Mouse (Mus musculus): ENCODE results near the gene Atxn1. TPM values are rescaled to one million over a fixed set of nuclear protein-coding genes. Genes with fewer than 3 reads are reported as not detected.

Atxn1 gene
- total and polyA plus RNA-seq, 3 experiments, result 8.0 to 13.1 (median 9.7) TPM

DNA sequence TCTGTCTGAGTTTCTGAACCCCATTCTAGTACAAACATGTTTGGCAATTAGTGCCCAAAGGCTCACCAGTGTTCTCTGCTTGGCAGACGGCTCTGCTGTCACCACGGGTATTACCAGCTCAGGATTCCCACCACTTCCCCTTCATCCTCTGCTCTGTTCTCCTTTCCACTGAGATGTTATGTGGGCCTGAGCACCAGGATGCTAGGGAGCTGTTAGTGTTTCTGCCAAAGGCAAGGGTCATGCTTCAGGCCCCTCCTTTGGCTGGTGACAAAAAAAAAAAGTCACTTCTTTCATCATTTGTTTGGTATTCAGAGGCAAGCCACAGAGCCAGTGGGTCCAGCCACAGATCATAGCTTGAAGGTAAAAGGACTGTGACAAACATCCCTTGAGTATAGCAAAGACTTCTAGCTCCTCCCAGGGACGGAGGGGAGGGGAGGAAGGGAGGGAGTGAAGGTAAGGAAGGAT, 81.8 kb downstream of the Atxn1 start:
- peak; percentile 86 for DNase-seq (ENCODE audit: extremely low read depth)
- Histone ChIP-seq H3K9ac (ENCODE audit: insufficient read depth, low read depth) (peak overlapping the region; percentile 83), H3K4me2 (ENCODE audit: insufficient read depth, low read depth, poor library complexity, severe bottlenecking) (peak overlapping the region; percentile 96), H3K9me3 (replicated peaks; ENCODE audit: low read length) (no peaks in the 10 kb centered on the region), H3K36me3 (replicated peaks in 1 of 2; ENCODE audit: control insufficient read depth in 1 of 2, insufficient read depth in 1 of 2, low read length in 1 of 2) (peaks cover 3 to 26% of the 10 kb centered on the region in 2 experiments), H3K27me3 (replicated peaks) (no peaks in the 10 kb centered on the region), H3K27ac (ENCODE audit: insufficient read depth, low read depth) (peak overlapping the region; percentile 94), H3K4me3 (replicated peaks in 1 of 3; ENCODE audit: low read depth in 2 of 3, low read length in 2 of 3, poor library complexity in 1 of 3) (peak overlapping the region; percentile 34 to 48 (median 43)), H3K79me2 (replicated peaks; ENCODE audit: control insufficient read depth, extremely low read depth, insufficient read depth, poor library complexity, severe bottlenecking) (peaks cover 45% of the 10 kb centered on the region), H3K4me1 (ENCODE audit: control insufficient read depth in 1 of 2, insufficient read depth in 2 of 2) (peaks cover 19 to 76% of the 10 kb centered on the region in 2 experiments)
- in situ Hi-C loops (cut with MboI; ENCODE audit: low pct_ligation_motif_present, low pct_unique_long_range_greater_than_20kb, low sequenced_read_pairs) (no loop called here), dilution Hi-C loops (cut with MboI; ENCODE audit: extremely low pct_ligation_motif_present, extremely low pct_unique_long_range_greater_than_20kb, low sequenced_read_pairs) (no loop called here)
- TF ChIP-seq POLR2AphosphoS2 (IDR thresholded peaks at IDR 0.05; ENCODE audit: low read depth, low read length) (0 out of 2 replicates have a peak, but pooled peaks have one; percentile 51), HCFC1 (IDR thresholded peaks at IDR 0.05; ENCODE audit: low read depth, low read length) (no peak), CTCF (conservative IDR thresholded peaks at IDR 0.05 in 1 of 2, IDR thresholded peaks at IDR 0.05 in 1 of 2; ENCODE audit: low read depth in 2 of 2, low read length in 2 of 2) (no peak), JUND (conservative IDR thresholded peaks at IDR 0.05; ENCODE audit: low read depth, low read length) (0 out of 2 replicates have a peak, but pooled peaks have one; percentile 44), SMC3 (IDR thresholded peaks at IDR 0.05; ENCODE audit: low read depth, low read length) (peak; percentile 29), RAD21 (IDR thresholded peaks at IDR 0.05; ENCODE audit: low read depth, low read length) (peak; percentile 16), GABPA (IDR thresholded peaks at IDR 0.05; ENCODE audit: insufficient replicate concordance, low read depth, low read length) (no peak), ZKSCAN1 (IDR thresholded peaks at IDR 0.05; ENCODE audit: borderline replicate concordance, low read depth, low read length) (no peak), MAX (IDR thresholded peaks at IDR 0.05; ENCODE audit: low read length) (peak; percentile 12; the same call in 1 of the 2 replicates), E2F4 (IDR thresholded peaks at IDR 0.05; ENCODE audit: insufficient replicate concordance, low read depth, low read length) (no peak), JUN (IDR thresholded peaks at IDR 0.05; ENCODE audit: insufficient read depth, low read depth, low read length) (no peak), UBTF (IDR thresholded peaks at IDR 0.05; ENCODE audit: low read depth, low read length) (no peak), CHD1 (IDR thresholded peaks at IDR 0.05; ENCODE audit: low read depth, low read length) (peak; percentile 56; the same call in 1 of the 2 replicates), MYC (IDR thresholded peaks at IDR 0.05; ENCODE audit: low read depth, low read length) (no peak; the same call in 1 of the 2 replicates), POLR2A (IDR thresholded peaks at IDR 0.05; ENCODE audit: low read depth, low read length) (peak; percentile 54), PAX5 (IDR thresholded peaks at IDR 0.05; ENCODE audit: low read length) (no peak), TBP (conservative IDR thresholded peaks at IDR 0.05; ENCODE audit: low read depth, low read length) (0 out of 2 replicates have a peak, but pooled peaks have one; percentile 51), KAT2A (IDR thresholded peaks at IDR 0.05; ENCODE audit: insufficient replicate concordance, low read length) (no peak), EP300 (IDR thresholded peaks at IDR 0.05; ENCODE audit: low read length) (peak; percentile 65), MAZ (IDR thresholded peaks at IDR 0.05; ENCODE audit: low read depth, low read length) (peak; percentile 97), RCOR1 (conservative IDR thresholded peaks at IDR 0.05; ENCODE audit: low read depth, low read length) (no peak; the same call in 1 of the 2 replicates), ETS1 (conservative IDR thresholded peaks at IDR 0.05; ENCODE audit: low read depth, low read length) (peak; percentile 69), USF2 (conservative IDR thresholded peaks at IDR 0.05; ENCODE audit: low read depth, low read length) (no peak), SIN3A (IDR thresholded peaks at IDR 0.05; ENCODE audit: low read length) (no peak; the same call in 1 of the 2 replicates), USF1 (IDR thresholded peaks at IDR 0.05; ENCODE audit: low read depth, low read length) (no peak), TCF12 (IDR thresholded peaks at IDR 0.05; ENCODE audit: low read depth, low read length) (peak; percentile 46; the same call in 1 of the 2 replicates), ZNF384 (IDR thresholded peaks at IDR 0.05; ENCODE audit: low read depth, low read length) (peak; percentile 93), ZC3H11A (IDR thresholded peaks at IDR 0.05; ENCODE audit: low read depth, low read length) (no peak), MEF2A (IDR thresholded peaks at IDR 0.05; ENCODE audit: borderline replicate concordance, low read depth, low read length) (peak; percentile 63; the same call in 1 of the 2 replicates), IRF4 (IDR thresholded peaks at IDR 0.05; ENCODE audit: low read depth, low read length) (no peak), NRF1 (IDR thresholded peaks at IDR 0.05; ENCODE audit: low read depth, low read length) (no peak), MXI1 (IDR thresholded peaks at IDR 0.05; ENCODE audit: low read depth, low read length) (no peak; the same call in 1 of the 2 replicates), BHLHE40 (IDR thresholded peaks at IDR 0.05; ENCODE audit: low read depth, low read length) (peak; percentile 45), ELF1 (IDR thresholded peaks at IDR 0.05; ENCODE audit: low read depth, low read length) (0 out of 2 replicates have a peak, but pooled peaks have one; percentile 5), CHD2 (IDR thresholded peaks at IDR 0.05; ENCODE audit: low read length) (no peak), NELFE (IDR thresholded peaks at IDR 0.05; ENCODE audit: low read depth, low read length) (peak; percentile 47; the same call in 1 of the 2 replicates), MAFK (IDR thresholded peaks at IDR 0.05; ENCODE audit: insufficient replicate concordance, low read length) (0 out of 2 replicates have a peak, but pooled peaks have one; percentile 30), ZMIZ1 (IDR thresholded peaks at IDR 0.05; ENCODE audit: low read depth, low read length) (peak; percentile 65)
